Mouse (Mus musculus) gastrocnemius, adult 8-10 months (tissue): ENCODE measurements around the gene Fsip2. TPM values are rescaled to one million over a fixed set of nuclear protein-coding genes. Genes with fewer than 3 reads are reported as not detected.

ENCODE experiments used
- DNase-seq, 2 experiments: peaks; one replicate each; pipeline ENCODE4 v3.0.0; 2022; ENCODE audit warnings: low spot score in 2 of 2
- total RNA-seq, 4 experiments: library from RNA; stranded (reverse); gene quantifications; 2 replicates each; pipeline ENCODE4 v1.2.4; 2022

Fsip2 gene
- total RNA-seq: not detected

GRCm38 (mm10) chr2:82943472-82943871 is at the start of gene Fsip2:
Gene Fsip2 (plus strand): TSS chr2:82943634.
- DNase-seq: no peak

- no peak for DNase-seq
Observed at GRCm38 (mm10) chr2:82963443-82963842, 20.0 kb downstream of the Fsip2 start.

- DNase-seq: no peak
Observed at GRCm38 (mm10) chr2:83025853-83026252, 82.4 kb downstream of the Fsip2 start.

GRCm38 (mm10) chr2:83052914-83053690 is 109.7 kb downstream of the Fsip2 start:
- no peak for DNase-seq
